Mouse (Mus musculus) myocyte (in vitro differentiated cells): Measurements from ENCODE around the gene Ube2ql1.

ENCODE experiments used
- MAX ChIP-seq: IDR thresholded peaks from one replicate; pipeline ENCODE4 v1.6.1; 2011; ENCODE audit warnings: low read depth, mild to moderate bottlenecking, control low read depth
- POLR2A ChIP-seq: IDR thresholded peaks from one replicate; pipeline ENCODE4 v1.6.1; 2011; ENCODE audit warnings: low read depth, mild to moderate bottlenecking, control low read depth, moderate library complexity; ENCODE audit not compliant: insufficient read length
- TCF12 ChIP-seq: IDR thresholded peaks from one replicate; pipeline ENCODE4 v1.6.1; 2011; ENCODE audit warnings: mild to moderate bottlenecking, control low read depth; ENCODE audit not compliant: poor library complexity, insufficient read depth, severe bottlenecking
- USF1 ChIP-seq: IDR thresholded peaks from one replicate; pipeline ENCODE4 v1.6.1; 2011; ENCODE audit warnings: low read depth, mild to moderate bottlenecking, control low read depth, moderate library complexity

- no peak for TF ChIP-seq POLR2A
- no peak for TF ChIP-seq TCF12
- no peak for TF ChIP-seq MAX
- TF ChIP-seq USF1: no peak
Observed at GRCm38 (mm10) chr13:69703505-69703904, 36.2 kb downstream of the Ube2ql1 start.
